Mouse (Mus musculus): ENCODE results near the gene Rhob. TPM values are rescaled to one million over a fixed set of nuclear protein-coding genes. Genes with fewer than 3 reads are reported as not detected.

Gene Rhob
- total RNA-seq, 2 experiments from 2014 or later: 300 to 353 TPM

DNA sequence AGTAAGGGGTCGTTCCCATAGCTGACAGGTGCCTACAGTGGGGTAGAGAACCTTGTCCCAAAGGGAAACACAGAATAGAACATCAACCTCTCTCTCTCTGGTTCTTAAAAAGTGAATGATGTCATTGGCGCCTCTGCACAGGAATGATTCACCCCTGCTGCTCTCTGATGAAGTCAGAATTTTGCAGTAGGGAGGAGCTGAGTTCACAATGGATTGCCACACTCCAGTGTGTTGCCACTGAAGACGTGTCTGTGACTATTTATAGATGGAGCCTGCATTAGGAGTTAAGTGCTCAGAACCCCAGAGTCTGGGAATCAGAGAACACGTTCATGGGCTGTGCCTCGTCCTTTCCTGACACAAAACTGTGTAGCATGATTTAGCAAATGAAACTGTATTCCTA, 9.9 kb upstream of the Rhob start:
- intact Hi-C loops (cut with DNase I): loop anchor here (2.0 kb wide), 1 partner anchor 37 kb away; no protein-coding TSS in a partner anchor
- DNase-seq (ENCODE audit: low spot score in 2 of 2): no peak

- intact Hi-C loops (cut with DNase I): no loop called here
- no peak for DNase-seq (ENCODE audit: low spot score in 2 of 2)
Measured at GRCm38 (mm10) chr12:8506954-8507707, 7.3 kb upstream of the Rhob start.

DNA sequence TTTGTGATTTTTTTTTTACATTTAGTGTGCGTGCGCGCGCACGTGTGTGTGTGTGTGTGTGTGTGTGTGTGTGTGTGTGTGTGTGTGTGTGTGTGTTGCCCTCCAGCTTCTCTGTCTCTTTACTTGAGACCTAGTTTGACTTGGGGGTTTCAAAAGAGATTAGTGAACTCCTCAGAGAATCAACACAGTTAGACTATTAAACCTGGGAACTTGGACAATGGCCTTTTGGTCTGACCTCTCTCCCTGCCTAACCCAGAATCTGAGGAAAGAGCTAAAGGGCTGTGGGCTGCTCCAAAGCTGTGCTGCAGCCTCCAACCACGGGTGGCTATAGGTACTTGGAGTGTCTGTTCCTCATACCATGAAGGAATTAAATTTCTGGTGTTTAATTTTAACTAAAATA, 4.3 kb upstream of the Rhob start:
- no peak for DNase-seq (ENCODE audit: low spot score in 2 of 2)
- intact Hi-C loops (cut with DNase I): no loop called here

DNA sequence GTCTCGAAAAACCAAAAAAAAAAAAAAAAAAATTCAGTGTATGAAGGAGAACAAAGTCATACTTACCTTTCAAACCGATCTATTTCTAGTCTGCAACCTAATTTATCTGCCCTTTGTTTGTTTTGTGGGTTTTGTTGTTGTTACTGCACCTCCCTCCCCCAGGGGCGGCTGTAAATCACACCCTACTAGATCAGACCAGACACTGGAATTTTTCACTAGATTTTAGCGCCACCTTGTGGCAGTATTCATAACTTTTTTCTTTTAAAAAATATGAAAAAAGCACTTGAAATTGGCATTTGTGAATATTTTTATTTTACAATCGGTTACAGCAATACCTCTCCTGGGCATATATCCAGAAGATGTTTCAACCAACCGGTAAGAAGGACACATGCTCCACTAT, 2.7 kb upstream of the Rhob start:
- no peak for DNase-seq (ENCODE audit: low spot score in 2 of 2)
- intact Hi-C loops (cut with DNase I): no loop called here

GRCm38 (mm10) chr12:8501571-8502305, 1.9 kb upstream of the Rhob start:
- no peak for DNase-seq (ENCODE audit: low spot score in 2 of 2)
- intact Hi-C loops (cut with DNase I): no loop called here

GRCm38 (mm10) chr12:8500597-8501570, 1.1 kb upstream of the Rhob start:
- DNase-seq (ENCODE audit: low spot score in 2 of 2): no peak
- intact Hi-C loops (cut with DNase I): loop anchor here (1.0 kb wide), 1 partner anchor 174 kb away; no protein-coding TSS in a partner anchor

DNA sequence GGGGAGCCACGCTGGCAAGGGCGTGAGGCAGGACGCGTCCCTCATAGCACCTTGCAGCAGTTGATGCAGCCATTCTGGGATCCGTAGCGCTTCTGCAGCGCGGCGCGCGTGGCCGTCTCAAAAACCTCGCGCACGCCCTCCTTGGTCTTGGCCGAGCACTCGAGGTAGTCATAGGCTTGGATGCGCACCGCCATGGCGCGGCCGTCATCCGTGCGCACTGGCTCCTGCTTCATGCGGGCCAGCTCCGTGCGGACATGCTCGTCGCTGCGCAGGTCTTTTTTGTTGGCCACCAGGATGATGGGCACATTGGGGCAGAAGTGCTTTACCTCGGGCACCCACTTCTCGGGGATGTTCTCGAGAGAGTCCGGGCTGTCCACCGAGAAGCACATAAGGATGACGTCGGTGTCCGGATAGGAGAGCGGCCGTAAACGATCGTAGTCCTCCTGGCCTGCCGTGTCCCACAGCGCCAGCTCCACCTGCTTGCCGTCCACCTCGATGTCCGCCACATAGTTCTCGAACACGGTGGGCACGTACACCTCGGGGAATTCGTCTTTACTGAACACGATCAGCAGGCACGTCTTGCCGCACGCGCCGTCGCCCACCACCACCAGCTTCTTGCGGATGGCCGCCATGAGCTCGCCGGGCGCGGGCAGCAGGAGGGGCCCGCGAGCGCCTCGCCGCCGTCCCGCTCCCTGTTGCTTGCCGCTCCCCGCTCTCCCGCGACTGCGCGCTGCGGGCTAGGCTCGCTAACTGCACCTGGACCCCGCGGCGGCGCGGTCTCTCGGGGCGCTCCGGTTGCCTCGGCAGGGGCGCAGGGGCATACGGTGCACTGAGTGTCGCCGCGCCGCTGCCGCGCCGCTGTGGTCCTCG, 573 bp downstream of the Rhob start:
- DNase-seq (ENCODE audit: low spot score in 2 of 2): no peak
- intact Hi-C loops (cut with DNase I): loop anchor here (5.0 kb wide), 2 partner anchors 67 to 152 kb away; no protein-coding TSS in a partner anchor

- DNase-seq (ENCODE audit: low spot score in 2 of 2): peak; percentile 47 to 64
- intact Hi-C loops (cut with DNase I): loop anchor here (5.0 kb wide), 2 partner anchors 66 to 151 kb away; no protein-coding TSS in a partner anchor
Measured at GRCm38 (mm10) chr12:8498591-8499000, 1.2 kb downstream of the Rhob start.

- DNase-seq (ENCODE audit: low spot score in 2 of 2): peak in 1 of 2 experiments; percentile 30
- intact Hi-C loops (cut with DNase I): loop anchor here (5.0 kb wide), 2 partner anchors 66 to 151 kb away; no protein-coding TSS in a partner anchor
Measured at GRCm38 (mm10) chr12:8498148-8498571, 1.6 kb downstream of the Rhob start.

DNA sequence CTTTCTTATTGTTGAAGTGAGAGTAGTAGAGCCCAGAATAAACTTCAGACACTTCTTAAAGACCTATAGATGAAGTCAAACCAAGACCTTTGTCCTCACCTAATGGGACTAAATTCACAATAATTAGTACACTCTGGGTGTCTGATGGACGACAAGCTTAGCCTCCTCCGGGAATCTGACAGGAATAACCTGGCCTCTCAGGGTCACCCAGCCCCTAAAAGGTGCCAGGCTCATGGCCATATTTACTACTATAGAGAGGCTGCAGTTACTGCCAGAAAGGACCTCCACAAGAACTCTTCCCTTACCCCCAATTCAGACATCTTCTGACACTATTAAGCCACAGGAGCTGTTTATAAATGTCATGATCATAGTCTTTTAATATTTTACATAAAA, 2.5 kb downstream of the Rhob start:
- no peak for DNase-seq (ENCODE audit: low spot score in 2 of 2)
- intact Hi-C loops (cut with DNase I): loop anchor here (2.0 to 5.0 kb wide), 3 partner anchors 45 to 150 kb away; no protein-coding TSS in a partner anchor

GRCm38 (mm10) chr12:8496679-8497313, 3.0 kb downstream of the Rhob start:
- intact Hi-C loops (cut with DNase I): loop anchor here (2.0 to 5.0 kb wide), 3 partner anchors 44 to 149 kb away; no protein-coding TSS in a partner anchor
- DNase-seq (ENCODE audit: low spot score in 2 of 2): no peak

- intact Hi-C loops (cut with DNase I): loop anchor here (2.0 to 5.0 kb wide), 3 partner anchors 43 to 149 kb away; no protein-coding TSS in a partner anchor
- DNase-seq (ENCODE audit: low spot score in 2 of 2): peak; percentile 39 to 43
Measured at GRCm38 (mm10) chr12:8495881-8496678, 3.7 kb downstream of the Rhob start.

GRCm38 (mm10) chr12:8494675-8495074, 5.1 kb downstream of the Rhob start:
- DNase-seq (ENCODE audit: low spot score in 2 of 2): no peak
- intact Hi-C loops (cut with DNase I): loop anchor here (5.0 kb wide), 2 partner anchors 62 to 147 kb away; no protein-coding TSS in a partner anchor

DNA sequence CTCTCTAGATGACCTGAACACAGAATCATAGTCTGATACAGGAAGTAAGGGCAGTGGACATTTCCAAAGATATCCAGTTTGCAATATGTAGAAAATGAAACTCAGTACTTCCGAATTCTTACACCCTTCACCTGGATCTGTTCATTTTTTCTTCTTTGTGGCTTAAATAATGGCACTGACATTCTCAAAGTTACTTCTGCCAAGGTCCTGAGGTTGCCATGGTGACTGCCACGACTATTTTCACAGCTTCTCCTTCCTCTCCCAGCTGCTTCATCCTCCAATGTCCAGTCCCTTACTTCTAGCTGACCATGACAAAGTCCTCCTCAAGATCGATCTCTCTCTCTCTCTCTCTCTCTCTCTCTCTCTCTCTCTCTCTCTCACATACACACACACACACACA, 6.4 kb downstream of the Rhob start:
- DNase-seq (ENCODE audit: low spot score in 2 of 2): no peak
- intact Hi-C loops (cut with DNase I): no loop called here

GRCm38 (mm10) chr12:8489098-8489497, 10.7 kb downstream of the Rhob start:
- intact Hi-C loops (cut with DNase I): no loop called here
- DNase-seq (ENCODE audit: low spot score in 2 of 2): no peak

GRCm38 (mm10) chr12:8488652-8488980, 11.2 kb downstream of the Rhob start:
- DNase-seq (ENCODE audit: low spot score in 2 of 2): no peak
- intact Hi-C loops (cut with DNase I): no loop called here

- DNase-seq (ENCODE audit: low spot score in 2 of 2): no peak
- intact Hi-C loops (cut with DNase I): no loop called here
Measured at GRCm38 (mm10) chr12:8487959-8488651, 11.7 kb downstream of the Rhob start.

Data from left cerebral cortex, postnatal 36 days (tissue).